Mouse (Mus musculus) embryonic facial prominence, embryonic 11.5 days (tissue): ENCODE results near the gene Tmtc2. TPM values are rescaled to one million over a fixed set of nuclear protein-coding genes. Genes with fewer than 3 reads are reported as not detected.

Source experiments
- ATAC-seq: fragments of 200-750 bp; cut with Nextera tagmentation; replicated peaks from 2 replicates; pipeline ENCODE4 v1.8.0; 2017; ENCODE audit warnings: low read depth; ENCODE audit not compliant: insufficient number of reproducible peaks, low FRiP score, low TSS enrichment
- DNase-seq: peaks from one replicate; pipeline ENCODE4 v3.0.0-alpha.2; 2015; ENCODE audit warnings: low spot score
- H3K27ac ChIP-seq: fragments of 300-500 bp; sonication (generic); replicated peaks from 2 replicates; pipeline ENCODE4 v1.5.1; 2014; ENCODE audit warnings: mild to moderate bottlenecking, low read depth, low read length, control low read depth
- H3K27me3 ChIP-seq: fragments of 300-500 bp; sonication (generic); 2 replicates; pipeline ENCODE4 v1.6.1; 2014; ENCODE audit warnings: mild to moderate bottlenecking, low read length, moderate library complexity, mixed read lengths; ENCODE audit not compliant: control insufficient read depth, insufficient read depth
- H3K36me3 ChIP-seq: fragments of 300-500 bp; sonication (generic); replicated peaks from 2 replicates; pipeline ENCODE4 v1.6.1; 2014; ENCODE audit warnings: low read depth, mild to moderate bottlenecking, low read length, moderate library complexity, mixed read lengths; ENCODE audit not compliant: control insufficient read depth, insufficient read depth
- H3K4me1 ChIP-seq: fragments of 300-500 bp; sonication (generic); 2 replicates; pipeline ENCODE4 v1.6.1; 2014; ENCODE audit warnings: low read length, mixed read lengths; ENCODE audit not compliant: control insufficient read depth, insufficient read depth
- H3K4me2 ChIP-seq: fragments of 300-500 bp; sonication (generic); 2 replicates; pipeline ENCODE4 v1.6.1; 2014; ENCODE audit warnings: low read depth, mild to moderate bottlenecking, control low read depth, low read length, moderate library complexity
- H3K4me3 ChIP-seq: fragments of 300-500 bp; sonication (generic); 2 replicates; pipeline ENCODE4 v1.5.1; 2014; ENCODE audit warnings: low read depth, low read length, control low read depth
- H3K9ac ChIP-seq: fragments of 300-500 bp; sonication (generic); replicated peaks from 2 replicates; pipeline ENCODE4 v1.6.1; 2014; ENCODE audit warnings: mild to moderate bottlenecking, control low read depth, low read length
- H3K9me3 ChIP-seq: fragments of 300-500 bp; sonication (generic); replicated peaks from 2 replicates; pipeline ENCODE4 v1.6.1; 2016; ENCODE audit warnings: mild to moderate bottlenecking, low read length, inconsistent platforms, mixed read lengths; ENCODE audit not compliant: control insufficient read depth
- WGBS: fragments of 180-500 bp; shearing (Covaris S2); extraction: QIAGEN DNeasy Blood & Tissue Kit; methylation state at CpG from one replicate; pipeline ENCODE4 v1.1.7; 2014; 5-methylcytosine and 5-hydroxymethylcytosine counted together
- polyA plus RNA-seq: library from polyadenylated mRNA; unstranded; fragments of >200 nt; fragmentation: Nextera tagmentation; extraction: Ambion mirVana; gene quantifications from 2 replicates; pipeline ENCODE4 v1.2.1, GENCODE M21; 2014

Tmtc2 gene
- 7.6 and 7.8 TPM in 2 replicates for polyA plus RNA-seq

GRCm38 (mm10) chr10:105573908-105574694 lies at the start of gene Tmtc2:
Gene Tmtc2 (minus strand): TSS chr10:105574451.
- Histone ChIP-seq H3K4me1 (no peaks in the 10 kb centered on the region), H3K9me3 (no peaks in the 10 kb centered on the region), H3K27me3 (no peaks in the 10 kb centered on the region), H3K36me3 (no peaks in the 10 kb centered on the region), H3K4me2 (peak within 1 kb of the TSS; percentile 77), H3K9ac (peak within 1 kb of the TSS; percentile 70), H3K27ac (peak within 1 kb of the TSS; percentile 75), H3K4me3 (peak within 1 kb of the TSS; percentile 73)
- ATAC-seq, result peak; percentile 97
- DNase-seq, result peak; percentile 88
- under 1% methylated on average over 54 of the region's 61 CpGs for WGBS

DNA sequence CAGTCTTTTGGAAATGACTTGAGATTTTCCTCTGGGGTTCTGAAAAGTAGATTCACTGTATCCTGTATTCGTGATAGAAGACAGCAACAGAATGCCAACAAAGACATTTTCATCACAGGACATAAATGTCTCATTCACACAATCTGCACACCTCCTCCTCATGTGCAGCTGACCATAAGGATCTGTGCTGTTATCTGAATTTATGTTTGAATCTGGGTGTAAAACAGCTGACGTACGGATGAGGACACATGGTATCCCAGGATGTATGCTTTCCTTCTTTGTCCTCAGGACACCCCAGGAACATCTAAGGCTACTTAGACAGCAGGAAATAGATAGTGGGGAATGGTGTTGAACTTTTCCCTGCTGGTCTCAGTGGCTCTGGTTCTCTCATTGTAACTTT lies 37.9 kb upstream of the Tmtc2 start:
- no peak overlapping the region for H3K27ac ChIP-seq
- no peaks in the 10 kb centered on the region for H3K4me1 ChIP-seq
- H3K36me3 ChIP-seq, result no peaks in the 10 kb centered on the region
- WGBS, result 81% methylated on average over 3 of the region's 3 CpGs
- no peaks in the 10 kb centered on the region for H3K9me3 ChIP-seq
- H3K9ac ChIP-seq, result no peak overlapping the region
- no peak for ATAC-seq
- no peak overlapping the region for H3K4me3 ChIP-seq
- no peak overlapping the region for H3K4me2 ChIP-seq
- H3K27me3 ChIP-seq, result no peaks in the 10 kb centered on the region
- no peak for DNase-seq

GRCm38 (mm10) chr10:105598826-105599225 lies 24.6 kb upstream of the Tmtc2 start:
- 90% methylated on average over 8 of the region's 8 CpGs for WGBS
- H3K36me3 ChIP-seq, result no peaks in the 10 kb centered on the region

GRCm38 (mm10) chr10:105597226-105597625 lies 23.0 kb upstream of the Tmtc2 start:
- H3K27ac ChIP-seq, result no peak overlapping the region
- no peak for DNase-seq
- H3K4me1 ChIP-seq, result no peaks in the 10 kb centered on the region
- H3K9me3 ChIP-seq, result no peaks in the 10 kb centered on the region
- H3K36me3 ChIP-seq, result no peaks in the 10 kb centered on the region
- ATAC-seq, result no peak
- no peak overlapping the region for H3K4me3 ChIP-seq
- no peaks in the 10 kb centered on the region for H3K27me3 ChIP-seq
- 57% methylated on average over 3 of the region's 3 CpGs for WGBS
- no peak overlapping the region for H3K4me2 ChIP-seq
- H3K9ac ChIP-seq, result no peak overlapping the region

More at GRCm38 (mm10) chr10:105598826-105599225, 24.6 kb upstream of the Tmtc2 start:
- Histone ChIP-seq H3K4me2 (no peak overlapping the region), H3K27ac (no peak overlapping the region), H3K4me1 (no peaks in the 10 kb centered on the region), H3K9ac (no peak overlapping the region), H3K9me3 (no peaks in the 10 kb centered on the region), H3K27me3 (no peaks in the 10 kb centered on the region), H3K4me3 (no peak overlapping the region)
- no peak for DNase-seq
- ATAC-seq, result no peak

DNA sequence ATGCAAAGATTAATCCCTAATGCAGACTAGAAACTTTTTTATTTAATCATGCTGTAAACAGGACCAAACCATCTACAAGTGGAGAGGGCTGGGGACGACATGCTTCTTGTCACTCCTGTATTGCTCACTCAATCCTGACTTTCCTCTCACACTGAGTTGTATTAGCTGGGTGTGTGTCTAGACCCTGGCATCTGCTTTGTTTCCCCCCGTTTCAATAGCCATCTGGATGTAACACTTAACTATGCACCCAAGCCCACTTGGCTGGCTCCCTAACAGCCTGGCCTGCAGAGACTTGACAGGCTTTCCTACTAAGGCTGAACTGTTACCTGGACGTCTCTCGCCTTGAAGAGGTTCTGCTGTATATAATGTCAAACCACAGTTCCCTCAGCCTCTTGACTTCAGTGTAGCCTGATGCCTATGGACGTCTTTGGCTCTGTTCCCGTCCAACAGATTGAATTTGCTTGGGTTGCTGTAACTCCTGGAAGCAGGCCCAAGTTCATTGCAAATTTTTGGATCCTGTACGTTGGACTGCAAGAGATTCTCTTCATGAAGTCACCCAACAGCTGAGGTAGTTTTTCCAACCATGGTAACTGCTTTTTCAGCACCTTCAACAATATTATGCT lies 21.3 kb upstream of the Tmtc2 start:
- ATAC-seq (no peak), DNase-seq (no peak)
- Histone ChIP-seq H3K27ac (no peak overlapping the region), H3K9ac (no peak overlapping the region), H3K4me1 (no peaks in the 10 kb centered on the region), H3K9me3 (no peaks in the 10 kb centered on the region), H3K27me3 (no peaks in the 10 kb centered on the region), H3K4me3 (no peak overlapping the region), H3K36me3 (no peaks in the 10 kb centered on the region), H3K4me2 (no peak overlapping the region)
- 82% methylated on average over 7 of the region's 7 CpGs for WGBS

GRCm38 (mm10) chr10:105588141-105588540 lies 13.9 kb upstream of the Tmtc2 start:
- Histone ChIP-seq H3K9me3 (no peaks in the 10 kb centered on the region), H3K36me3 (no peaks in the 10 kb centered on the region), H3K4me2 (no peak overlapping the region)

DNA sequence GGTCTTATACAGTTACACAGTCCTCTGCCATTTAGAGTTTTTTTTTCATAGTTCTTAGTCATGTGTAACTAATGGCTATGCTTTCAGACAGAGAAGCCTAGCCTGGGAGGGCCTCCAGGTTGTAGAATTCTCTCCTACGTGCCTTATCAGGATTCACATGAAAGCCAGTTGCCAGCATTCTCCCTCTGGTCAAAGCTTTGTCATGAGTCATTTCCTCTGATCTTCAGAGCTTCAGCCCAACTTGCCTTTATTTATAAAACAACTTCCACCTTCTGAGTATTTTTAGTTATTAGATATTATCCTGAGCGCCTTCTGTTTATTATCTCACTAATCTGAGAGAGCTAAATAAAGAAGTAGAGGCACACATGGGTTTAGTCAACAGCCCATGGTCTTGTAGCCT lies 5.1 kb upstream of the Tmtc2 start:
- no peaks in the 10 kb centered on the region for H3K4me1 ChIP-seq
- H3K4me3 ChIP-seq, result no peak overlapping the region
- no peak overlapping the region for H3K27ac ChIP-seq
- H3K4me2 ChIP-seq, result no peak overlapping the region
- ATAC-seq (no peak), DNase-seq (no peak)
- no peaks in the 10 kb centered on the region for H3K27me3 ChIP-seq
- no peaks in the 10 kb centered on the region for H3K9me3 ChIP-seq
- no peaks in the 10 kb centered on the region for H3K36me3 ChIP-seq
- H3K9ac ChIP-seq, result no peak overlapping the region
- WGBS, result 67% methylated on average over 2 of the region's 2 CpGs

More at GRCm38 (mm10) chr10:105588141-105588540, 13.9 kb upstream of the Tmtc2 start:
- H3K4me1 ChIP-seq, result no peaks in the 10 kb centered on the region
- DNase-seq (no peak), ATAC-seq (no peak)
- H3K4me3 ChIP-seq, result no peak overlapping the region
- H3K9ac ChIP-seq, result no peak overlapping the region
- no peak overlapping the region for H3K27ac ChIP-seq
- H3K27me3 ChIP-seq, result no peaks in the 10 kb centered on the region

DNA sequence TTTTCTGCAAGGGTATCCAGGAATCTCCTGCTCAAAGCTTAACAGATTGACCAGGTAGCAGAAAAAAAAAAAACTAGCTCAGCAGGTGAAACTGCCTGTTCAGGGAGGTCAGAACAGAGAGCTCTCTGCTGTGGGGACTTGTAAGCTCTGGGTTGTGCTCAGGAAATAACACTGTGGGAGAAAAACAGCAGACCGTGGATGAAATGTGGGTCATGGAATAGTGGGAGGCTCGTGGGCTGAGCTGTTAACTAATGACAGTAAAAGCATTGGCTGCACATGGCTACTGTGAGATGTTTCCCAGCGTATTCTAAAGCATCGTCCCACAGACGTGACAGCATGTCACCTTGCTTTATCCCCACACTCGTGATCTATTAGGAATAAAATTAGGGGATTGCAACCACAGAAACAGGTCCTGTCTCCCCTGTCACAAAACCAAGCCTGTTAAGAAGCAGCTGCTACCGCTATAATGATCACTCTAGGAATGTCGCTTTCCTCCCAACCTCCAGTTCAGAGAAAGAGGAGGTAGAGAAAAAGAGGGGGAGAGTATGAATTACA lies 4.1 kb upstream of the Tmtc2 start:
- no peak overlapping the region for H3K27ac ChIP-seq
- ATAC-seq (no peak), DNase-seq (no peak)
- H3K4me1 ChIP-seq, result no peaks in the 10 kb centered on the region
- no peak overlapping the region for H3K9ac ChIP-seq
- no peak overlapping the region for H3K4me2 ChIP-seq
- H3K36me3 ChIP-seq, result no peaks in the 10 kb centered on the region
- no peak overlapping the region for H3K4me3 ChIP-seq
- no peaks in the 10 kb centered on the region for H3K9me3 ChIP-seq
- no peaks in the 10 kb centered on the region for H3K27me3 ChIP-seq
- WGBS, result 64% methylated on average over 8 of the region's 8 CpGs
